Mouse (Mus musculus): ENCODE results near the gene Rnf212b. TPM values are rescaled to one million over a fixed set of nuclear protein-coding genes. Genes with fewer than 3 reads are reported as not detected.

The Rnf212b gene
- total and polyA plus RNA-seq, 3 experiments, result not detected

GRCm38 (mm10) chr14:54776768-54777167 lies 37.2 kb upstream of the Rnf212b start:
- no peak overlapping the region for H3K27ac ChIP-seq (ENCODE audit: insufficient read depth, low read depth)
- in situ Hi-C loops (cut with MboI; ENCODE audit: low pct_ligation_motif_present, low pct_unique_long_range_greater_than_20kb, low sequenced_read_pairs), result no loop called here

GRCm38 (mm10) chr14:54777893-54778292 lies 36.0 kb upstream of the Rnf212b start:
- no peak overlapping the region for H3K4me3 ChIP-seq (replicated peaks in 1 of 3; ENCODE audit: low read depth in 2 of 3, low read length in 2 of 3, poor library complexity in 1 of 3)
- no peak overlapping the region for H3K4me2 ChIP-seq (ENCODE audit: insufficient read depth, low read depth, poor library complexity, severe bottlenecking)
- no peaks in the 10 kb centered on the region for H3K9me3 ChIP-seq (replicated peaks; ENCODE audit: low read length)
- no peak for DNase-seq (ENCODE audit: extremely low read depth)
- no peak for TF ChIP-seq TCF12 (IDR thresholded peaks at IDR 0.05; ENCODE audit: low read depth, low read length)
- TF ChIP-seq PAX5 (IDR thresholded peaks at IDR 0.05; ENCODE audit: low read length), result no peak
- no peak for TF ChIP-seq MYC (IDR thresholded peaks at IDR 0.05; ENCODE audit: low read depth, low read length)
- no peak for TF ChIP-seq POLR2A (IDR thresholded peaks at IDR 0.05; ENCODE audit: low read depth, low read length)
- no peak for TF ChIP-seq USF2 (conservative IDR thresholded peaks at IDR 0.05; ENCODE audit: low read depth, low read length)
- TF ChIP-seq BHLHE40 (IDR thresholded peaks at IDR 0.05; ENCODE audit: low read depth, low read length), result no peak
- dilution Hi-C loops (cut with MboI; ENCODE audit: extremely low pct_ligation_motif_present, extremely low pct_unique_long_range_greater_than_20kb, low sequenced_read_pairs) (no loop called here), in situ Hi-C loops (cut with MboI; ENCODE audit: low pct_ligation_motif_present, low pct_unique_long_range_greater_than_20kb, low sequenced_read_pairs) (no loop called here)
- H3K27me3 ChIP-seq (replicated peaks), result peaks cover 25% of the 10 kb centered on the region
- no peaks in the 10 kb centered on the region for H3K79me2 ChIP-seq (replicated peaks; ENCODE audit: control insufficient read depth, extremely low read depth, insufficient read depth, poor library complexity, severe bottlenecking)
- peaks cover 0 to 5% of the 10 kb centered on the region in 2 experiments; a peak in 2 of 4 replicates for H3K4me1 ChIP-seq (ENCODE audit: control insufficient read depth in 1 of 2, insufficient read depth in 2 of 2)
- no peak overlapping the region for H3K27ac ChIP-seq (ENCODE audit: insufficient read depth, low read depth)
- H3K36me3 ChIP-seq (replicated peaks in 1 of 2; ENCODE audit: control insufficient read depth in 1 of 2, insufficient read depth in 1 of 2, low read length in 1 of 2), result no peaks in the 10 kb centered on the region
- no peak overlapping the region for H3K9ac ChIP-seq (ENCODE audit: insufficient read depth, low read depth)

More at GRCm38 (mm10) chr14:54776768-54777167, 37.2 kb upstream of the Rnf212b start:
- Histone ChIP-seq H3K9ac (ENCODE audit: insufficient read depth, low read depth) (no peak overlapping the region), H3K4me1 (ENCODE audit: control insufficient read depth in 1 of 2, insufficient read depth in 2 of 2) (peaks cover 0 to 3% of the 10 kb centered on the region in 2 experiments; a peak in 2 of 4 replicates), H3K9me3 (replicated peaks; ENCODE audit: low read length) (no peaks in the 10 kb centered on the region), H3K36me3 (replicated peaks in 1 of 2; ENCODE audit: control insufficient read depth in 1 of 2, insufficient read depth in 1 of 2, low read length in 1 of 2) (no peaks in the 10 kb centered on the region), H3K79me2 (replicated peaks; ENCODE audit: control insufficient read depth, extremely low read depth, insufficient read depth, poor library complexity, severe bottlenecking) (no peaks in the 10 kb centered on the region), H3K4me2 (ENCODE audit: insufficient read depth, low read depth, poor library complexity, severe bottlenecking) (no peak overlapping the region), H3K4me3 (replicated peaks in 1 of 3; ENCODE audit: low read depth in 2 of 3, low read length in 2 of 3, poor library complexity in 1 of 3) (no peak overlapping the region), H3K27me3 (replicated peaks) (peaks cover 16% of the 10 kb centered on the region)
- dilution Hi-C loops (cut with MboI; ENCODE audit: extremely low pct_ligation_motif_present, extremely low pct_unique_long_range_greater_than_20kb, low sequenced_read_pairs), result no loop called here
- TF ChIP-seq ETS1 (conservative IDR thresholded peaks at IDR 0.05; ENCODE audit: low read depth, low read length) (no peak), EP300 (IDR thresholded peaks at IDR 0.05; ENCODE audit: low read length) (no peak), CHD2 (IDR thresholded peaks at IDR 0.05; ENCODE audit: low read length) (no peak)
- DNase-seq (ENCODE audit: extremely low read depth), result no peak

- no peak for DNase-seq (ENCODE audit: extremely low read depth)
- Histone ChIP-seq H3K9ac (ENCODE audit: insufficient read depth, low read depth) (no peak overlapping the region), H3K4me2 (ENCODE audit: insufficient read depth, low read depth, poor library complexity, severe bottlenecking) (no peak overlapping the region), H3K36me3 (replicated peaks in 1 of 2; ENCODE audit: control insufficient read depth in 1 of 2, insufficient read depth in 1 of 2, low read length in 1 of 2) (no peaks in the 10 kb centered on the region), H3K4me3 (replicated peaks in 1 of 3; ENCODE audit: low read depth in 2 of 3, low read length in 2 of 3, poor library complexity in 1 of 3) (no peak overlapping the region), H3K9me3 (replicated peaks; ENCODE audit: low read length) (no peaks in the 10 kb centered on the region), H3K27ac (ENCODE audit: insufficient read depth, low read depth) (no peak overlapping the region), H3K27me3 (replicated peaks) (peaks cover 31% of the 10 kb centered on the region), H3K4me1 (ENCODE audit: control insufficient read depth in 1 of 2, insufficient read depth in 2 of 2) (peaks cover 0 to 5% of the 10 kb centered on the region in 2 experiments; a peak in 2 of 4 replicates), H3K79me2 (replicated peaks; ENCODE audit: control insufficient read depth, extremely low read depth, insufficient read depth, poor library complexity, severe bottlenecking) (no peaks in the 10 kb centered on the region)
- in situ Hi-C loops (cut with MboI; ENCODE audit: low pct_ligation_motif_present, low pct_unique_long_range_greater_than_20kb, low sequenced_read_pairs), result no loop called here
- no peak for TF ChIP-seq TCF12 (IDR thresholded peaks at IDR 0.05; ENCODE audit: low read depth, low read length)
- TF ChIP-seq MAZ (IDR thresholded peaks at IDR 0.05; ENCODE audit: low read depth, low read length), result no peak
- no peak for TF ChIP-seq ZMIZ1 (IDR thresholded peaks at IDR 0.05; ENCODE audit: low read depth, low read length)
- no peak for TF ChIP-seq MXI1 (IDR thresholded peaks at IDR 0.05; ENCODE audit: low read depth, low read length)
- no peak for TF ChIP-seq SIN3A (IDR thresholded peaks at IDR 0.05; ENCODE audit: low read length)
- TF ChIP-seq MYC (IDR thresholded peaks at IDR 0.05; ENCODE audit: low read depth, low read length), result no peak
- no peak for TF ChIP-seq JUN (IDR thresholded peaks at IDR 0.05; ENCODE audit: insufficient read depth, low read depth, low read length)
- TF ChIP-seq HCFC1 (IDR thresholded peaks at IDR 0.05; ENCODE audit: low read depth, low read length), result no peak
- TF ChIP-seq PAX5 (IDR thresholded peaks at IDR 0.05; ENCODE audit: low read length), result no peak
- dilution Hi-C loops (cut with MboI; ENCODE audit: extremely low pct_ligation_motif_present, extremely low pct_unique_long_range_greater_than_20kb, low sequenced_read_pairs), result no loop called here
Measured at GRCm38 (mm10) chr14:54780084-54780483, 33.9 kb upstream of the Rnf212b start.

All from CH12.LX (cell line).